Mouse (Mus musculus) testis, adult 2 months (tissue): ENCODE results near the gene Crybg2.

ENCODE experiments used
- CTCF ChIP-seq: fragments of 200-500 bp; IDR thresholded peaks from 2 replicates; pipeline ENCODE4 v1.5.1; 2012; ENCODE audit warnings: low read depth, mild to moderate bottlenecking, inconsistent platforms, low read length, moderate library complexity; ENCODE audit not compliant: control insufficient read depth, insufficient read depth, insufficient replicate concordance
- POLR2A ChIP-seq: fragments of 200-500 bp; IDR thresholded peaks from 2 replicates; pipeline ENCODE4 v1.6.1; 2012; ENCODE audit warnings: low read depth, mild to moderate bottlenecking, inconsistent platforms, low read length, moderate library complexity; ENCODE audit not compliant: control insufficient read depth

DNA sequence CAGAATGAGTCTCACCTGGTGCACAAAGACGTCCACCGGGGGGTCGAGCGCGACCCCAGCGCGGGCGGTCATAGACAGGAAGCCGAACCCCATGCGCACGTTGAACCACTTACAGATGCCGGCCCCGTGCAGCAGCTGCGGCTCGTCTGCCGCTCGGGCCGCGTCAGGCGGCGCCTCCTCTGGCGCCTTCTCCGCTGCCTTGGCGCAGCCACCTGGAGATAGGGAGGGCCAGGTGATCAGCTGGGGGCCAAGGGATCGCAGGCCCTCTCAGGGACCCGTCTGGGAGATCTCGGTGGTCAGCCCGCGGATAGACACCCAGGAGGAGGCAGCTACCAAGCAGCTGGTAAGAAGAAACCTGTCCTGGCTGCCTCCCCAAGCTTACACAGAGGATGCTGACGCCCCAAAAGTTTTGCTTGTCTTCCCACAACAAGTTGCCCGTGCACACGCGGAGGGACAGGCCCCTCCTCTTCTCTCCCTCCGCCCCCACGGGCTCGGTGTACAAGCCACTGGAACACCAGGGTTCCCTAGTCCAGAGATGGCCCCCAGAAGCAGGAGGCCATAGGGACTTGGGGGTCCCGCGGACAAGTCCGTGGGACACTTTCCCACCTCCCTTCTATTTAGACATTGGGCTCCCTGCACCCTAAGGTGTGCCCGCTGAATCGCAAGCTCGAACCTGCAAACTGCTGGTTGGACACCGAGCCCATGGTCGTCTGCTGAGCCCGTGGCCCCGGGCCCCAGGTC lies 42.4 kb upstream of the Crybg2 start:
- no peak for TF ChIP-seq CTCF
- TF ChIP-seq POLR2A: no peak
